Mouse (Mus musculus): ENCODE data around the gene Arhgap23. TPM values are rescaled to one million over a fixed set of nuclear protein-coding genes. Genes with fewer than 3 reads are reported as not detected.

Arhgap23 gene
- polyA plus RNA-seq, 1 experiment: 77.2 TPM

- H3K4me1 ChIP-seq (ENCODE audit: control insufficient read depth, insufficient read depth, low read length): peaks cover 26% of the 10 kb centered on the region
- H3K27ac ChIP-seq (ENCODE audit: insufficient read depth, low read length): no peak overlapping the region
- no peaks in the 10 kb centered on the region for H3K27me3 ChIP-seq (ENCODE audit: control insufficient read depth, insufficient read depth, low read length)
- TF ChIP-seq POLR2A (IDR thresholded peaks at IDR 0.05; ENCODE audit: borderline replicate concordance, insufficient read depth, low read length): no peak
- TF ChIP-seq CTCF (IDR thresholded peaks at IDR 0.05; ENCODE audit: borderline replicate concordance, insufficient read depth, low read depth, low read length): no peak
- no peak for DNase-seq
- no peak overlapping the region for H3K4me3 ChIP-seq (replicated peaks; ENCODE audit: insufficient read depth, low read depth, low read length)
- 83% methylated on average over 7 of the region's 7 CpGs for WGBS
Measured at GRCm38 (mm10) chr11:97447979-97448378, 32.6 kb downstream of the Arhgap23 start.

DNA sequence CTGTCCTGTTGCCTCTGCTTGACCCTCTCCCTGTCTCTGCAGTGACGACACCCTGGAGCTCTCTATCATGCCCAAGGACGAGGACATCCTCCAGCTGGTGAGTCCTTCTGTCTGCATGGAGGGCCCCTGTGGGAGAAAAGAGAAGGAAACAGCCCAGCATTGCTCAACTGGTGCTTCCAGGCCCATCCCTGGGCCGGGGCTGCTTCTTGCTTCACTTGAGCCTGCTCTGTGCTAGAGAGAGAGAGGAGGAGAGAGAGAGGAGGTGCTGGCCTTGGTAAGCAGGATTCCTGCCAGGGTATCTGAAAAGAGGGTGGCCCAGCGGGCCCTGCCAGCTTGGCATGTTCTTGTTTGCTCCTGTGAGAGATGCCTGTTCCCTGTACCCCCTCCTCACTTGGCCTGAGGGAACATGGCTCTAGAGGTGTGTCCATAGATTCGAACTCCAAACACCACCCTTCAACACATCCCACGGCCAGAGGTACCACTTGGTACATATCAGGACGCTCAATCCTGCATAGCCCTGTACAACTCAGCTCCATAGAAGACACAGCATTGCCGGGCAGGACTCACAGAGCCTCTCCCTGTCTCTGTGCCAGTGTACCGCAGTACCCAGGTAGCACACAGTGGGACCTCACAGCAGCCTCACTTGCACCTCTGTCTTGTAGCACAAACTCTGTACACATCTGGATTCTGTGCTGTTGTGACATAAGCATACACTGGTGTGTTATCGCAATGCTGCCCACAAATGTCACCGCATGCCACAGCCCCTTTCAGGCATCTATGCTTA lies 33.5 kb downstream of the Arhgap23 start:
- Histone ChIP-seq H3K27ac (ENCODE audit: insufficient read depth, low read length) (no peak overlapping the region), H3K4me1 (ENCODE audit: control insufficient read depth, insufficient read depth, low read length) (peaks cover 34% of the 10 kb centered on the region), H3K27me3 (ENCODE audit: control insufficient read depth, insufficient read depth, low read length) (no peaks in the 10 kb centered on the region), H3K4me3 (replicated peaks; ENCODE audit: insufficient read depth, low read depth, low read length) (no peak overlapping the region)
- 76% methylated on average over 11 of the region's 11 CpGs for WGBS
- DNase-seq: no peak
- TF ChIP-seq CTCF (IDR thresholded peaks at IDR 0.05; ENCODE audit: borderline replicate concordance, insufficient read depth, low read depth, low read length) (no peak), POLR2A (IDR thresholded peaks at IDR 0.05; ENCODE audit: borderline replicate concordance, insufficient read depth, low read length) (no peak)

- H3K4me1 ChIP-seq (ENCODE audit: control insufficient read depth, insufficient read depth, low read length): peaks cover 42% of the 10 kb centered on the region
- TF ChIP-seq POLR2A (IDR thresholded peaks at IDR 0.05; ENCODE audit: borderline replicate concordance, insufficient read depth, low read length): peak; percentile 59; the same call in 1 of the 2 replicates
- TF ChIP-seq CTCF (IDR thresholded peaks at IDR 0.05; ENCODE audit: borderline replicate concordance, insufficient read depth, low read depth, low read length): no peak
Measured at GRCm38 (mm10) chr11:97449601-97450293, 34.4 kb downstream of the Arhgap23 start.

DNA sequence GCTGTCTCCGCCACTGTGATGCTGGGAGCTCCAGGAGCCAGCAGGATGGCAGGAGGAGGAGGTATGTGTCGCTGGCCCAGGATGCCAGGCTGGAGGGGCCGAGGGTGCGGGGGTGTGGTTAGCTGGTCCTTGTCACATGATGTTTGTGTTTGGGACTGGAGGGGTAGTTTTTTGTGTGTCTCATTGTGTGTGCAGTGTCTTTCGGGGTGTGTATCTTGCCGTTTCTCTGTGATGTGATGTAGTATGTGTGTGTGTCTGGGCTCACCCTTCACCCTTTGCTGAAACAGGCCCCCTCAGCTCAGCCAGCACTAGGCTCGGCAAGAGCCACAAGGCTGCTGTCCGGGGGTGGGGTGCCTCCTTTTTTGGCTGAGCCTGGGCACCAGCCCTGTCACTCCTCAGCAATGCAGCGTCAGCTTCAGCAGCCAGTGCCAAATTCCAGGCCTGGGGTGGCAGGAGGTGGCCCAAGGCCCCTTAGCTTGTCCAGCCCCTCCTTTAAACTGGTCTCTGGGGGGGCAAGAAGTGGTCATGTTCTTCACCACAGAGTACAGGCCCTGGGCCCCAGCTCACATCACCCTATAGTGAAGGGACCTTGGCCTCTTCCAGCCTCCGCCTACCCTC lies 35.1 kb downstream of the Arhgap23 start:
- peak overlapping the region; percentile 96 for H3K27ac ChIP-seq (ENCODE audit: insufficient read depth, low read length)
- peaks cover 42% of the 10 kb centered on the region for H3K4me1 ChIP-seq (ENCODE audit: control insufficient read depth, insufficient read depth, low read length)
- 3% methylated on average over 10 of the region's 10 CpGs for WGBS
- TF ChIP-seq CTCF (IDR thresholded peaks at IDR 0.05; ENCODE audit: borderline replicate concordance, insufficient read depth, low read depth, low read length): no peak
- no peak for TF ChIP-seq POLR2A (IDR thresholded peaks at IDR 0.05; ENCODE audit: borderline replicate concordance, insufficient read depth, low read length)
- H3K4me3 ChIP-seq (replicated peaks; ENCODE audit: insufficient read depth, low read depth, low read length): peak overlapping the region; percentile 93
- no peaks in the 10 kb centered on the region for H3K27me3 ChIP-seq (ENCODE audit: control insufficient read depth, insufficient read depth, low read length)
- peak; percentile 70 to 75 for DNase-seq

More at GRCm38 (mm10) chr11:97449601-97450293, 34.4 kb downstream of the Arhgap23 start:
- under 1% methylated on average over 15 of the region's 15 CpGs for WGBS
- peak overlapping the region; percentile 93 for H3K4me3 ChIP-seq (replicated peaks; ENCODE audit: insufficient read depth, low read depth, low read length)
- DNase-seq: peak; percentile 81 to 83
- H3K27me3 ChIP-seq (ENCODE audit: control insufficient read depth, insufficient read depth, low read length): no peaks in the 10 kb centered on the region
- H3K27ac ChIP-seq (ENCODE audit: insufficient read depth, low read length): peak overlapping the region; percentile 96

DNA sequence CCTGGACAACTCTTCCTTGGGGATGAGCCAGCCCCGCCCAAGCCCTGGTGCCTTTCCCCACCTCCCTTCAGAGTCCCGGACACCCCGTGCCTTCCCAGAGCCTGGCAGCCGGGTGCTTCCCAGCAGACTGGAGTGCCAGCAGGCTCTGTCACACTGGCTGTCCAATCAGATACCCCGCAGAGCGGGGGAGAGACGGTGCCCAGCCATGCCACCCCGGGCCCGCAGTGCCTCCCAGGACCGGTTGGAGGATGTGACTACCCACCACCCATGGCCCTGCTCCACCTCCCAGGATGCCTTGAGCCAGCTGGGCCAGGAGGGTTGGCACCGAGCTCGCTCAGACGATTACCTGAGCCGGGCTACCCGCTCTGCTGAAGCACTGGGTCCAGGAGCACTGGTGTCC lies 36.3 kb downstream of the Arhgap23 start:
- TF ChIP-seq POLR2A (IDR thresholded peaks at IDR 0.05; ENCODE audit: borderline replicate concordance, insufficient read depth, low read length) (no peak), CTCF (IDR thresholded peaks at IDR 0.05; ENCODE audit: borderline replicate concordance, insufficient read depth, low read depth, low read length) (no peak)
- H3K4me1 ChIP-seq (ENCODE audit: control insufficient read depth, insufficient read depth, low read length): peaks cover 42% of the 10 kb centered on the region
- DNase-seq: peak; percentile 79 to 81
- H3K27me3 ChIP-seq (ENCODE audit: control insufficient read depth, insufficient read depth, low read length): no peaks in the 10 kb centered on the region
- peak overlapping the region; percentile 93 for H3K4me3 ChIP-seq (replicated peaks; ENCODE audit: insufficient read depth, low read depth, low read length)
- H3K27ac ChIP-seq (ENCODE audit: insufficient read depth, low read length): peak overlapping the region; percentile 65
- 6% methylated on average over 15 of the region's 15 CpGs for WGBS

GRCm38 (mm10) chr11:97457120-97457519 lies 41.8 kb downstream of the Arhgap23 start:
- Histone ChIP-seq H3K4me1 (ENCODE audit: control insufficient read depth, insufficient read depth, low read length) (peaks cover 24% of the 10 kb centered on the region), H3K27me3 (ENCODE audit: control insufficient read depth, insufficient read depth, low read length) (no peaks in the 10 kb centered on the region), H3K4me3 (replicated peaks; ENCODE audit: insufficient read depth, low read depth, low read length) (no peak overlapping the region), H3K27ac (ENCODE audit: insufficient read depth, low read length) (no peak overlapping the region)
- WGBS: 86% methylated on average over 4 of the region's 4 CpGs
- no peak for DNase-seq
- TF ChIP-seq CTCF (IDR thresholded peaks at IDR 0.05; ENCODE audit: borderline replicate concordance, insufficient read depth, low read depth, low read length) (no peak), POLR2A (IDR thresholded peaks at IDR 0.05; ENCODE audit: borderline replicate concordance, insufficient read depth, low read length) (no peak)

DNA sequence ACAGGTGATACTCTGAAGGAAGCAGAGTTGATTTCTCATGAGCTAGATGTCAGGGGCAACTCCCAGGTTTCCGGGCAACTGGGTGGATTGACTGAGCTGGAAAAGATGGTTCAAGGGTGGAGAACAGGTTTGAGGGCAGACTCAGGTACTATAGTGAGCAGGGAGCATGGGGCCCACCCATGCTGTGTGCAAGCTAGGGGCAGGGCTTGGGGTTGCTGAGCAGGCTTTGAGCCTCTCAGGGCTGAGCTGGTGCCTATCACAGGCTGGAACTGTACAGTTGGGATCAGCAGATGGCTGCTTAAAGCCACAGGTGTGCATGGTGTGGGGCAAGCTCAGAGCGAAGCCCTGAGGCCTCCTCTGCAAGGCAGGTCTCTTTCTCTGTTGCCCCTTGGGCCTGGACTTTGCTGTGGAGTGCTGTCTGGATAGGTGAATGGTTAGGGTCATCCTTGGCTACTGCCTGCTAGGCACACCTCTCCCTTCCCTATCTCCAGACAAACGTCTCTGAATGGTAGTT lies 46.0 kb downstream of the Arhgap23 start:
- H3K4me3 ChIP-seq (replicated peaks; ENCODE audit: insufficient read depth, low read depth, low read length): no peak overlapping the region
- 79% methylated on average over 3 of the region's 3 CpGs for WGBS
- peaks cover 8% of the 10 kb centered on the region for H3K4me1 ChIP-seq (ENCODE audit: control insufficient read depth, insufficient read depth, low read length)
- TF ChIP-seq POLR2A (IDR thresholded peaks at IDR 0.05; ENCODE audit: borderline replicate concordance, insufficient read depth, low read length) (no peak), CTCF (IDR thresholded peaks at IDR 0.05; ENCODE audit: borderline replicate concordance, insufficient read depth, low read depth, low read length) (no peak)
- no peak for DNase-seq
- H3K27ac ChIP-seq (ENCODE audit: insufficient read depth, low read length): no peak overlapping the region
- H3K27me3 ChIP-seq (ENCODE audit: control insufficient read depth, insufficient read depth, low read length): no peaks in the 10 kb centered on the region

All from cerebellum, adult 2 months (tissue).